Mouse (Mus musculus): ENCODE data around the gene Ccdc113.

Ccdc113 gene

GRCm38 (mm10) chr8:95528750-95529310 lies 5.1 kb upstream of the Ccdc113 start:
- in situ Hi-C loops (cut with MboI; ENCODE audit: unreplicated experiment in 2 of 2), result no loop called here

- in situ Hi-C loops (cut with MboI; ENCODE audit: unreplicated experiment in 2 of 2), result no loop called here
Observed at GRCm38 (mm10) chr8:95532206-95532605, 1.7 kb upstream of the Ccdc113 start.

- in situ Hi-C loops (cut with MboI; ENCODE audit: unreplicated experiment in 2 of 2), result no loop called here
Observed at GRCm38 (mm10) chr8:95539487-95539886, 5.6 kb downstream of the Ccdc113 start.

- in situ Hi-C loops (cut with MboI; ENCODE audit: unreplicated experiment in 2 of 2), result no loop called here
Observed at GRCm38 (mm10) chr8:95542191-95542590, 8.3 kb downstream of the Ccdc113 start.

- in situ Hi-C loops (cut with MboI; ENCODE audit: unreplicated experiment in 2 of 2), result no loop called here
Observed at GRCm38 (mm10) chr8:95543065-95543464, 9.2 kb downstream of the Ccdc113 start.

- in situ Hi-C loops (cut with MboI; ENCODE audit: unreplicated experiment in 2 of 2), result no loop called here
Observed at GRCm38 (mm10) chr8:95545815-95546214, 11.9 kb downstream of the Ccdc113 start.

GRCm38 (mm10) chr8:95546986-95547385 lies 13.1 kb downstream of the Ccdc113 start:
- in situ Hi-C loops (cut with MboI; ENCODE audit: unreplicated experiment in 2 of 2), result no loop called here

GRCm38 (mm10) chr8:95547931-95548330 lies 14.0 kb downstream of the Ccdc113 start:
- in situ Hi-C loops (cut with MboI; ENCODE audit: unreplicated experiment in 2 of 2), result no loop called here

GRCm38 (mm10) chr8:95549871-95550829 lies 16.3 kb downstream of the Ccdc113 start:
- in situ Hi-C loops (cut with MboI; ENCODE audit: unreplicated experiment in 2 of 2), result no loop called here

GRCm38 (mm10) chr8:95551577-95551976 lies 17.7 kb downstream of the Ccdc113 start:
- in situ Hi-C loops (cut with MboI; ENCODE audit: unreplicated experiment in 2 of 2), result no loop called here

GRCm38 (mm10) chr8:95555963-95556362 lies 22.1 kb downstream of the Ccdc113 start:
- in situ Hi-C loops (cut with MboI; ENCODE audit: unreplicated experiment in 2 of 2), result no loop called here

- in situ Hi-C loops (cut with MboI; ENCODE audit: unreplicated experiment in 2 of 2), result no loop called here
Observed at GRCm38 (mm10) chr8:95566217-95566616, 32.3 kb downstream of the Ccdc113 start.

GRCm38 (mm10) chr8:95566809-95567208 lies 32.9 kb downstream of the Ccdc113 start:
- in situ Hi-C loops (cut with MboI; ENCODE audit: unreplicated experiment in 2 of 2), result no loop called here

- in situ Hi-C loops (cut with MboI; ENCODE audit: unreplicated experiment in 2 of 2), result no loop called here
Observed at GRCm38 (mm10) chr8:95573146-95573545, 39.3 kb downstream of the Ccdc113 start.

- in situ Hi-C loops (cut with MboI; ENCODE audit: unreplicated experiment in 2 of 2), result no loop called here
Observed at GRCm38 (mm10) chr8:95576240-95576639, 42.4 kb downstream of the Ccdc113 start, which contains the start of gene Prss54. Gene Prss54, minus strand, starts transcription at chr8:95576340.

GRCm38 (mm10) chr8:95587339-95587738 lies 53.5 kb downstream of the Ccdc113 start:
- in situ Hi-C loops (cut with MboI; ENCODE audit: unreplicated experiment in 2 of 2), result no loop called here

- in situ Hi-C loops (cut with MboI; ENCODE audit: unreplicated experiment in 2 of 2), result no loop called here
Observed at GRCm38 (mm10) chr8:95589282-95589681, 55.4 kb downstream of the Ccdc113 start.

- in situ Hi-C loops (cut with MboI; ENCODE audit: unreplicated experiment in 2 of 2), result no loop called here
Observed at GRCm38 (mm10) chr8:95590539-95590938, 56.7 kb downstream of the Ccdc113 start.

GRCm38 (mm10) chr8:95592131-95592780 lies 58.4 kb downstream of the Ccdc113 start:
- in situ Hi-C loops (cut with MboI; ENCODE audit: unreplicated experiment in 2 of 2), result no loop called here

GRCm38 (mm10) chr8:95593439-95594393 lies 59.8 kb downstream of the Ccdc113 start:
- in situ Hi-C loops (cut with MboI; ENCODE audit: unreplicated experiment in 2 of 2), result no loop called here
